Mouse (Mus musculus) forebrain, postnatal 0 days (tissue): ENCODE measurements around the gene Rps27l. TPM values are rescaled to one million over a fixed set of nuclear protein-coding genes. Genes with fewer than 3 reads are reported as not detected.
"Not testable (repeated sequence)": the region's sequence is repeated elsewhere in the genome, so short reads cannot be mapped to it uniquely, and the experiment has no call there.

Experiments
- ATAC-seq: fragments of 200-750 bp; cut with Nextera tagmentation; 2 replicates; pipeline ENCODE4 v1.8.0; 2017; ENCODE audit warnings: mild to moderate bottlenecking, moderate library complexity
- DNase-seq: peaks from one replicate; pipeline ENCODE4 v3.0.0-alpha.2; 2015
- H3K27ac ChIP-seq: fragments of 300-500 bp; sonication (generic); 2 replicates; pipeline ENCODE4 v1.5.1; 2014; ENCODE audit warnings: low read depth, mild to moderate bottlenecking, antibody characterized with exemption, low read length, moderate library complexity, mixed read lengths
- H3K27me3 ChIP-seq: fragments of 300-500 bp; sonication (generic); 2 replicates; pipeline ENCODE4 v1.6.1; 2014; ENCODE audit warnings: mild to moderate bottlenecking, low read length, mixed read lengths; ENCODE audit not compliant: insufficient read depth
- H3K36me3 ChIP-seq: fragments of 300-500 bp; sonication (generic); 2 replicates; pipeline ENCODE4 v1.6.1; 2014; ENCODE audit warnings: mild to moderate bottlenecking, moderate library complexity; ENCODE audit not compliant: insufficient read depth
- H3K4me1 ChIP-seq: fragments of 300-500 bp; sonication (generic); 2 replicates; pipeline ENCODE4 v1.6.1; 2014; ENCODE audit warnings: antibody characterized with exemption; ENCODE audit not compliant: insufficient read depth
- H3K4me2 ChIP-seq: fragments of 300-500 bp; sonication (generic); 2 replicates; pipeline ENCODE4 v1.6.1; 2014; ENCODE audit warnings: low read depth, mild to moderate bottlenecking, moderate library complexity
- H3K4me3 ChIP-seq: fragments of 300-500 bp; sonication (generic); 2 replicates; pipeline ENCODE4 v1.5.1; 2014; ENCODE audit warnings: low read depth, low read length, mixed read lengths
- H3K9ac ChIP-seq: fragments of 300-500 bp; sonication (generic); 2 replicates; pipeline ENCODE4 v1.6.1; 2014; ENCODE audit warnings: mild to moderate bottlenecking
- H3K9me3 ChIP-seq: fragments of 300-500 bp; sonication (generic); 2 replicates; pipeline ENCODE4 v1.6.1; 2016; ENCODE audit warnings: low read length
- CTCF ChIP-seq: sonication (generic); IDR thresholded peaks from 2 replicates; pipeline ENCODE4 v1.5.1; 2016; ENCODE audit warnings: antibody characterized with exemption, control low read depth, low read depth
- WGBS: fragments of 180-500 bp; shearing (Covaris S2); extraction: QIAGEN DNeasy Blood & Tissue Kit; methylation state at CpG from one replicate; pipeline ENCODE4 v1.1.7; 2014; 5-methylcytosine and 5-hydroxymethylcytosine counted together
- polyA plus RNA-seq: library from polyadenylated mRNA; unstranded; fragments of >200 nt; fragmentation: Nextera tagmentation; extraction: Ambion mirVana; gene quantifications from 2 replicates; pipeline ENCODE4 v1.2.1, GENCODE M21; 2015
- total RNA-seq: library from RNA; depleted of rRNA; stranded (reverse); fragments of >200 nt; gene quantifications from 2 replicates; pipeline ENCODE4 v1.2.3, GENCODE M21; 2014

The Rps27l gene
- total and polyA plus RNA-seq, 2 experiments from 2014 or later, result 129 to 208 TPM

- DNase-seq (no peak), ATAC-seq (no peak)
- Histone ChIP-seq H3K9me3 (no peaks in the 10 kb centered on the region), H3K4me2 (no peak overlapping the region), H3K9ac (no peak overlapping the region), H3K36me3 (no peaks in the 10 kb centered on the region), H3K27ac (no peak overlapping the region), H3K4me3 (no peak overlapping the region), H3K4me1 (no peaks in the 10 kb centered on the region), H3K27me3 (no peaks in the 10 kb centered on the region)
- WGBS, result 84% methylated on average over 5 of the region's 5 CpGs
- no peak for TF ChIP-seq CTCF
These were observed 38.0 kb upstream of the Rps27l start for GRCm38 (mm10) chr9:66907746-66908397.

GRCm38 (mm10) chr9:66909922-66910321 lies 36.0 kb upstream of the Rps27l start:
- TF ChIP-seq CTCF, result no peak
- H3K36me3 ChIP-seq, result no peaks in the 10 kb centered on the region
- H3K4me1 ChIP-seq, result no peaks in the 10 kb centered on the region
- no peak overlapping the region for H3K4me3 ChIP-seq
- no peak overlapping the region for H3K9ac ChIP-seq
- H3K9me3 ChIP-seq, result no peaks in the 10 kb centered on the region
- no peak for ATAC-seq
- no peak overlapping the region for H3K27ac ChIP-seq
- no peaks in the 10 kb centered on the region for H3K27me3 ChIP-seq
- H3K4me2 ChIP-seq, result no peak overlapping the region
- WGBS, result 84% methylated on average over 7 of the region's 7 CpGs
- no peak for DNase-seq

GRCm38 (mm10) chr9:66910677-66911076 lies 35.2 kb upstream of the Rps27l start:
- Histone ChIP-seq H3K4me3 (no peak overlapping the region), H3K4me2 (no peak overlapping the region), H3K27me3 (no peaks in the 10 kb centered on the region), H3K9ac (no peak overlapping the region), H3K9me3 (no peaks in the 10 kb centered on the region), H3K36me3 (no peaks in the 10 kb centered on the region), H3K4me1 (no peaks in the 10 kb centered on the region), H3K27ac (no peak overlapping the region)
- whole genome bisulfite sequencing, result 94% methylated on average over 5 of the region's 5 CpGs
- DNase-seq (no peak), ATAC-seq (no peak)
- TF ChIP-seq CTCF, result no peak

GRCm38 (mm10) chr9:66912304-66912703 lies 33.6 kb upstream of the Rps27l start:
- Histone ChIP-seq H3K9ac (no peak overlapping the region), H3K27ac (peak overlapping the region; percentile 71; the same call in 1 of the 2 replicates), H3K36me3 (no peaks in the 10 kb centered on the region), H3K4me2 (no peak overlapping the region), H3K9me3 (no peaks in the 10 kb centered on the region), H3K4me3 (no peak overlapping the region), H3K4me1 (no peaks in the 10 kb centered on the region), H3K27me3 (no peaks in the 10 kb centered on the region)
- TF ChIP-seq CTCF, result no peak
- ATAC-seq, result peak; percentile 70
- peak; percentile 45 for DNase-seq

GRCm38 (mm10) chr9:66913254-66913934 lies 32.5 kb upstream of the Rps27l start:
- not testable (repeated sequence) for H3K4me1 ChIP-seq, ATAC-seq, H3K36me3 ChIP-seq, H3K9me3 ChIP-seq, DNase-seq, H3K27ac ChIP-seq, H3K9ac ChIP-seq, H3K27me3 ChIP-seq, H3K4me2 ChIP-seq, H3K4me3 ChIP-seq
- WGBS, result 96% methylated on average over 5 of the region's 5 CpGs

- Histone ChIP-seq H3K4me3 (no peak overlapping the region), H3K27me3 (no peaks in the 10 kb centered on the region), H3K9ac (no peak overlapping the region), H3K4me1 (peaks cover 8% of the 10 kb centered on the region), H3K27ac (no peak overlapping the region), H3K4me2 (no peak overlapping the region), H3K36me3 (no peaks in the 10 kb centered on the region), H3K9me3 (no peaks in the 10 kb centered on the region)
- no peak for DNase-seq
- TF ChIP-seq CTCF, result no peak
- WGBS, result 97% methylated on average over 3 of the region's 3 CpGs
- ATAC-seq, result no peak
These were observed 31.3 kb upstream of the Rps27l start for GRCm38 (mm10) chr9:66914540-66914939.

GRCm38 (mm10) chr9:66915401-66915800 lies 30.5 kb upstream of the Rps27l start:
- TF ChIP-seq CTCF, result no peak
- Histone ChIP-seq H3K4me2 (no peak overlapping the region), H3K27ac (no peak overlapping the region), H3K9ac (no peak overlapping the region), H3K4me1 (peaks cover 8% of the 10 kb centered on the region), H3K27me3 (no peaks in the 10 kb centered on the region), H3K36me3 (no peaks in the 10 kb centered on the region), H3K9me3 (no peaks in the 10 kb centered on the region), H3K4me3 (no peak overlapping the region)
- 83% methylated on average over 5 of the region's 5 CpGs for WGBS
- no peak for DNase-seq
- ATAC-seq, result no peak
